ENCODE assay signal across 22 mouse cellular contexts in the genomic region with DNA sequence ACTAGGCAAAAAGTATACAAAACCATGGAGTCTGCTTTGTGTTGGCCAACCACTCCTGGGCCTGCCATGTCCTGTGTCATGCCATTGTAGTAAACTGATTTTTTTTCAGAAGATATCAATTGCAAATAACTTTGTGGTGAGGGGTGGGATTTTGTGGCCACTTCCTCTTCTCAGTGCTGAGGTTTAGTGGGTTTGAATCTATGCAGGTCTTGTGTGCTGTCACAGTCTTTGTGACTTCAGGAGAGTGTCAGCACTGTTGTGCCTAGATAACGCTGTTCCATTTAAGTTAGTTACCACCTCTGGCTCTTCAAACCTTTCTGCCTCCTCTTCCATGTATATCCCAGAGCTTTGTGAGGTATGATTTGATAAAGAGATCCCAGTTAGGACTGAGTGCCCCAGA.
A peak's percentile ranks its signal among the peaks of the same experiment; 100 is the strongest.
DNase-seq lines count a peak whose midpoint lies in the region; ATAC-seq and TF ChIP-seq lines count a peak whose summit lies in the region.
"Had no signal": no experiment of that assay in that cellular context is flagged by ENCODE, and none has a peak within 500 bp of the region (broad histone marks: within the 10 kb centered on the region; RNA-seq: fewer than 3 reads in every experiment).

No protein-coding gene starts in this region.

- no peaks in the 10 kb centered on the region for H3K9me3 ChIP-seq in CH12.LX (replicated peaks; ENCODE audit: low read length)
- H3K9me3 ChIP-seq in forebrain, embryonic 12.5 days = no peaks in the 10 kb centered on the region
- H3K9me3 ChIP-seq: forebrain, embryonic 10.5 days; forebrain, embryonic 15.5 days; G1E; heart, embryonic 12.5 days; heart, embryonic 15.5 days had no signal

- no peak overlapping the region for H3K27ac ChIP-seq in CH12.LX (ENCODE audit: insufficient read depth, low read depth)
- no peak overlapping the region for H3K27ac ChIP-seq in forebrain, embryonic 12.5 days
- H3K27ac ChIP-seq: forebrain, embryonic 10.5 days; forebrain, embryonic 15.5 days; hindbrain, embryonic 14.5 days; hindbrain, postnatal 0 days had no signal

- peak; percentile 17 for DNase-seq in 416B (ENCODE audit: low read depth)
- peak; percentile 21 for DNase-seq in CH12.LX (ENCODE audit: extremely low read depth)
- no peak for DNase-seq in testis, postnatal 14 days (ENCODE audit: low spot score)
- no peak for DNase-seq in kidney, postnatal 36 days
- DNase-seq: adrenal gland, postnatal 10 days; cerebellum, adult 11 months; cerebellum, adult 2 months; cerebellum, adult 9-11 months; cerebellum, postnatal 36 days; gastrocnemius, postnatal 25 days had no signal

- no peaks in the 10 kb centered on the region for H3K36me3 ChIP-seq in CH12.LX (replicated peaks in 1 of 2; ENCODE audit: control insufficient read depth in 1 of 2, insufficient read depth in 1 of 2, low read length in 1 of 2)
- no peaks in the 10 kb centered on the region for H3K36me3 ChIP-seq in forebrain, embryonic 12.5 days (replicated peaks)
- H3K36me3 ChIP-seq: forebrain, embryonic 10.5 days; forebrain, embryonic 15.5 days; G1E; heart, embryonic 12.5 days; heart, embryonic 15.5 days had no signal

- in situ Hi-C loops in CH12.LX (cut with MboI; ENCODE audit: low pct_ligation_motif_present, low pct_unique_long_range_greater_than_20kb, low sequenced_read_pairs) = no loop called here

- no peaks in the 10 kb centered on the region for H3K27me3 ChIP-seq in CH12.LX (replicated peaks)
- no peaks in the 10 kb centered on the region for H3K27me3 ChIP-seq in forebrain, embryonic 12.5 days
- H3K27me3 ChIP-seq: forebrain, embryonic 15.5 days; heart, embryonic 12.5 days; heart, embryonic 15.5 days; Patski had no signal

- H3K4me1 ChIP-seq in CH12.LX (ENCODE audit: control insufficient read depth in 1 of 2, insufficient read depth in 2 of 2) = peaks cover 0 to 4% of the 10 kb centered on the region in 2 experiments; a peak in 2 of 4 replicates
- H3K4me1 ChIP-seq in forebrain, embryonic 12.5 days = peaks cover 7% of the 10 kb centered on the region; the same call in 1 of the 2 replicates
- H3K4me1 ChIP-seq: heart, embryonic 12.5 days; heart, embryonic 15.5 days had no signal

- TF ChIP-seq POLR2A in CH12.LX (IDR thresholded peaks at IDR 0.05; ENCODE audit: low read depth, low read length) = no peak

- no peak for TF ChIP-seq RAD21 in CH12.LX (IDR thresholded peaks at IDR 0.05; ENCODE audit: low read depth, low read length)

- H3K9ac ChIP-seq in CH12.LX (ENCODE audit: insufficient read depth, low read depth) = no peak overlapping the region
- no peak overlapping the region for H3K9ac ChIP-seq in forebrain, embryonic 12.5 days
- H3K9ac ChIP-seq: forebrain, embryonic 15.5 days; heart, embryonic 12.5 days; heart, embryonic 15.5 days; hindbrain, embryonic 14.5 days had no signal

- TF ChIP-seq EP300 in CH12.LX (IDR thresholded peaks at IDR 0.05; ENCODE audit: low read length) = no peak

- H3K4me2 ChIP-seq in CH12.LX (ENCODE audit: insufficient read depth, low read depth, poor library complexity, severe bottlenecking) = no peak overlapping the region
- H3K4me2 ChIP-seq in forebrain, embryonic 12.5 days = no peak overlapping the region
- H3K4me2 ChIP-seq: forebrain, embryonic 15.5 days; heart, embryonic 12.5 days; heart, embryonic 15.5 days; hindbrain, embryonic 14.5 days had no signal

- dilution Hi-C loops in CH12.LX (cut with MboI; ENCODE audit: extremely low pct_ligation_motif_present, extremely low pct_unique_long_range_greater_than_20kb, low sequenced_read_pairs) = no loop called here

- ATAC-seq in hematopoietic stem cell, adult 5-6 weeks (replicated peaks in 1 of 2; ENCODE audit: insufficient read depth in 1 of 2, low FRiP score in 2 of 2, low TSS enrichment in 1 of 2, low read depth in 1 of 2, poor library complexity in 2 of 2, severe bottlenecking in 2 of 2) = peak; percentile 51 to 73; a peak in 3 of 4 replicates
- ATAC-seq in forebrain, embryonic 12.5 days (ENCODE audit: low FRiP score) = no peak
- ATAC-seq: forebrain, embryonic 15.5 days; hindbrain, postnatal 0 days; inflammation-experienced regulatory T-cells, adult 6 months; intestine, embryonic 16.5 days; Patski had no signal

- no peak overlapping the region for H3K4me3 ChIP-seq in CH12.LX (replicated peaks in 1 of 3; ENCODE audit: low read depth in 2 of 3, low read length in 2 of 3, poor library complexity in 1 of 3)
- H3K4me3 ChIP-seq in forebrain, embryonic 12.5 days (replicated peaks) = no peak overlapping the region
- H3K4me3 ChIP-seq: forebrain, embryonic 10.5 days; forebrain, embryonic 15.5 days; heart, embryonic 12.5 days; heart, embryonic 15.5 days had no signal

- H3K79me2 ChIP-seq in CH12.LX (replicated peaks; ENCODE audit: control insufficient read depth, extremely low read depth, insufficient read depth, poor library complexity, severe bottlenecking) = no peaks in the 10 kb centered on the region

- WGBS in forebrain, embryonic 12.5 days = 87% methylated on average over 1 of the region's 1 CpGs

- TF ChIP-seq CTCF in CH12.LX (conservative IDR thresholded peaks at IDR 0.05 in 1 of 2, IDR thresholded peaks at IDR 0.05 in 1 of 2; ENCODE audit: low read depth in 2 of 2, low read length in 2 of 2) = no peak

TF ChIP-seq in CH12.LX, 34 proteins besides CTCF, POLR2A, EP300 and RAD21:
- TF ChIP-seq MAX (IDR thresholded peaks at IDR 0.05; ENCODE audit: low read length) (no peak), MXI1 (IDR thresholded peaks at IDR 0.05; ENCODE audit: low read depth, low read length) (no peak), ZMIZ1 (IDR thresholded peaks at IDR 0.05; ENCODE audit: low read depth, low read length) (no peak), ZKSCAN1 (IDR thresholded peaks at IDR 0.05; ENCODE audit: borderline replicate concordance, low read depth, low read length) (no peak), ZC3H11A (IDR thresholded peaks at IDR 0.05; ENCODE audit: low read depth, low read length) (no peak), E2F4 (IDR thresholded peaks at IDR 0.05; ENCODE audit: insufficient replicate concordance, low read depth, low read length) (no peak), MAFK (IDR thresholded peaks at IDR 0.05; ENCODE audit: insufficient replicate concordance, low read length) (no peak), ETS1 (conservative IDR thresholded peaks at IDR 0.05; ENCODE audit: low read depth, low read length) (no peak), KAT2A (IDR thresholded peaks at IDR 0.05; ENCODE audit: insufficient replicate concordance, low read length) (no peak), SIN3A (IDR thresholded peaks at IDR 0.05; ENCODE audit: low read length) (no peak), NELFE (IDR thresholded peaks at IDR 0.05; ENCODE audit: low read depth, low read length) (no peak), IRF4 (IDR thresholded peaks at IDR 0.05; ENCODE audit: low read depth, low read length) (no peak), POLR2AphosphoS2 (IDR thresholded peaks at IDR 0.05; ENCODE audit: low read depth, low read length) (no peak), CHD2 (IDR thresholded peaks at IDR 0.05; ENCODE audit: low read length) (no peak), MEF2A (IDR thresholded peaks at IDR 0.05; ENCODE audit: borderline replicate concordance, low read depth, low read length) (no peak), RCOR1 (conservative IDR thresholded peaks at IDR 0.05; ENCODE audit: low read depth, low read length) (no peak), ZNF384 (IDR thresholded peaks at IDR 0.05; ENCODE audit: low read depth, low read length) (no peak)
TF ChIP-seq in CH12.LX: peak in this region for 0.

Comparison
In these comparisons a context has a peak if more than half of its experiments do, and no peak if none do; other contexts are left out.
1. DNase-seq: peak in 416B (single experiment) and CH12.LX (single experiment); none in testis, postnatal 14 days (single experiment) and kidney, postnatal 36 days (0 of 2).